Mouse (Mus musculus): ENCODE results near the gene Gm20517. TPM values are rescaled to one million over a fixed set of nuclear protein-coding genes. Genes with fewer than 3 reads are reported as not detected.

The Gm20517 gene
- polyA plus RNA-seq, 1 experiment from 2014 or later = 2.9 TPM

DNA sequence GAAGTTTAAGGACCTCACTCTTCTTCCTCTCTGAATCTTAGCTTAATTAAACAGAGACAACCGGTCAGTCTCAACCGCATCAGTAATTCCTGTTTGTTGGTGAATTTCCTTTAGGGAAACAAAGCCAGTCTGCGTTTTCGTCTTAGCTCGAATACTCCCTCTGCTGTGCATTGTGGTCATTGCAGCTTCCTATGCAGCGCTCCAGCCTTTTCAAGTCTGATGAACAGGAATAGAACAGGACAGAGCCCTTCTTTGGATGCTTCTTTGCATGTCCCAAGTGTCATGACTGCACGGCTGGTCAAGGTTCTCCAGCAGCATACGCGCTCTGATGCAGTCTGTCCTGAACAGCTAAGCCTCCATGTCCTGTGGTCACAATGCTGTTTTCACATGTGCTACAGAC, 65.2 kb downstream of the Gm20517 start:
- Histone ChIP-seq H3K27me3 (ENCODE audit: control insufficient read depth, insufficient read depth, low read length) (no peaks in the 10 kb centered on the region), H3K36me3 (ENCODE audit: control insufficient read depth, insufficient read depth, low read length) (peaks cover 20% of the 10 kb centered on the region), H3K9ac (replicated peaks; ENCODE audit: low read depth, low read length) (no peak overlapping the region), H3K4me3 (ENCODE audit: low read depth, low read length) (no peak overlapping the region), H3K4me1 (ENCODE audit: control insufficient read depth, insufficient read depth, low read length) (peaks cover 13% of the 10 kb centered on the region), H3K4me2 (ENCODE audit: low read depth, low read length) (no peak overlapping the region), H3K27ac (ENCODE audit: low read depth, low read length) (no peak overlapping the region), H3K9me3 (ENCODE audit: control insufficient read depth, low read length) (no peaks in the 10 kb centered on the region)
- 0 out of 2 replicates have a peak, but pooled peaks have one; percentile 22 for ATAC-seq (ENCODE audit: low read depth)
- 19% methylated on average over 9 of the region's 9 CpGs for WGBS

DNA sequence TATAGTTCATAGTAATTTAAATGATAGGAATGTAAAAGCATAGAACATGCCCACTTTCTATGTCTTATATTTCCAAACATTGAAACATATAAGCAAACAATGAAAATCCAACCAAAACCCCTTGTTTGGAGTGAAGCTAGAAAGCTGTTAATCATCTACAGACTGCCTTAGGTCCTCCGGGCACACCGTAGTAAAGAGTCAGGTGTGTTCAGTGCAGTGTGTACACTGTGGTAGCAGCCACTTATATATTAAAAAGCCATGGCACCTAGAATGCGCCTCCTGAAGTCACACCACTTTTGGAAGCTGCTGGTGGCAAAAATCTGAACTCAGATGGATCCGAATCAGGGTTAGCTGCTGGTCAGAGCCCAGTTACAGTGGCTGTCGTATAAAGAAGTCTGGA, 66.8 kb downstream of the Gm20517 start:
- ATAC-seq (ENCODE audit: low read depth) = no peak
- Histone ChIP-seq H3K36me3 (ENCODE audit: control insufficient read depth, insufficient read depth, low read length) (peaks cover 27% of the 10 kb centered on the region), H3K4me1 (ENCODE audit: control insufficient read depth, insufficient read depth, low read length) (no peaks in the 10 kb centered on the region; the same call in 1 of the 2 replicates), H3K27ac (ENCODE audit: low read depth, low read length) (no peak overlapping the region), H3K9ac (replicated peaks; ENCODE audit: low read depth, low read length) (no peak overlapping the region), H3K27me3 (ENCODE audit: control insufficient read depth, insufficient read depth, low read length) (no peaks in the 10 kb centered on the region), H3K4me3 (ENCODE audit: low read depth, low read length) (no peak overlapping the region), H3K4me2 (ENCODE audit: low read depth, low read length) (no peak overlapping the region), H3K9me3 (ENCODE audit: control insufficient read depth, low read length) (no peaks in the 10 kb centered on the region)
- 90% methylated on average over 5 of the region's 5 CpGs for WGBS

DNA sequence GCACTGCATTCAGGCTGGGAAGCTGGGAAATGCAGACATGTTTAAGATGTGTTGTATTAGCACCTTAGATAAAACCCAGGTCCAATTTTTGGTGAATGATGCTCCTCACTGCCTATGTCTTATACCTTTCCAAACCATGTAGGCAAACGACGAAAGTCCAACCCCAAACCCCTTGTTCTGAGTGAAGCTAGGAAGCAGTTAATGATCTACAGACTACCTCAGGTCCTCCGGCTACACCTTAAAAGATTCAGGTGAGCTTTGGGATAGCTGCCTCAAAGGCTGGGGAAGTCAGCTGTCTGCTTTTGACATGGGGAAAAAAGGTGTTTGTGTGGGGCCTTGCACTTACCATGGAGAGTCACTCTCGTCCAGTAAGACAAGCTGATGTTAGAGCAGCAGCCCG, 67.3 kb downstream of the Gm20517 start:
- Histone ChIP-seq H3K9me3 (ENCODE audit: control insufficient read depth, low read length) (no peaks in the 10 kb centered on the region), H3K36me3 (ENCODE audit: control insufficient read depth, insufficient read depth, low read length) (peaks cover 27% of the 10 kb centered on the region), H3K9ac (replicated peaks; ENCODE audit: low read depth, low read length) (no peak overlapping the region), H3K4me3 (ENCODE audit: low read depth, low read length) (no peak overlapping the region), H3K4me2 (ENCODE audit: low read depth, low read length) (no peak overlapping the region), H3K27me3 (ENCODE audit: control insufficient read depth, insufficient read depth, low read length) (no peaks in the 10 kb centered on the region), H3K4me1 (ENCODE audit: control insufficient read depth, insufficient read depth, low read length) (no peaks in the 10 kb centered on the region), H3K27ac (ENCODE audit: low read depth, low read length) (no peak overlapping the region)
- WGBS = 87% methylated on average over 5 of the region's 5 CpGs
- no peak for ATAC-seq (ENCODE audit: low read depth)

DNA sequence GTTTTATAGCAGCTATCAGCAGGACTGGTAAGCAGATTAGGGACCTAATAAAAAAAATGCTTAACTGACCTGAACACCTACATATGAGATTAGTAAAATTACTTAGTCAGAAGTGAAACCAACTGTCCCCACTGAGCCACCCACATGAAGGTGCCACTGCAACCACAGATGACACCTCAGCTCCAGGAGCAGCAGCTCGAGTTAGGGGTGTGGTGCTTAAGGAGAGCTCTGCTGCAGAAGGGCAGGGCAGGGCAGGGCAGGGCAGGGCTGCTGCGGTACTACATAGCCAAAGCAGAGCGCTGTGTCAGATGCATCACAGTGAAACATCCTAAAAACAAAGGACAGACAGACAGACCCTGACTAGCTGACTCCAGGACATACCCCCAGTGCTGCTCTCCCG, 71.4 kb downstream of the Gm20517 start:
- 86% methylated on average over 4 of the region's 4 CpGs for WGBS
- Histone ChIP-seq H3K4me2 (ENCODE audit: low read depth, low read length) (no peak overlapping the region), H3K4me1 (ENCODE audit: control insufficient read depth, insufficient read depth, low read length) (peaks cover 8% of the 10 kb centered on the region), H3K4me3 (ENCODE audit: low read depth, low read length) (no peak overlapping the region), H3K9ac (replicated peaks; ENCODE audit: low read depth, low read length) (no peak overlapping the region), H3K9me3 (ENCODE audit: control insufficient read depth, low read length) (no peaks in the 10 kb centered on the region), H3K36me3 (ENCODE audit: control insufficient read depth, insufficient read depth, low read length) (peaks cover 27% of the 10 kb centered on the region), H3K27ac (ENCODE audit: low read depth, low read length) (no peak overlapping the region), H3K27me3 (ENCODE audit: control insufficient read depth, insufficient read depth, low read length) (no peaks in the 10 kb centered on the region)
- no peak for ATAC-seq (ENCODE audit: low read depth)

DNA sequence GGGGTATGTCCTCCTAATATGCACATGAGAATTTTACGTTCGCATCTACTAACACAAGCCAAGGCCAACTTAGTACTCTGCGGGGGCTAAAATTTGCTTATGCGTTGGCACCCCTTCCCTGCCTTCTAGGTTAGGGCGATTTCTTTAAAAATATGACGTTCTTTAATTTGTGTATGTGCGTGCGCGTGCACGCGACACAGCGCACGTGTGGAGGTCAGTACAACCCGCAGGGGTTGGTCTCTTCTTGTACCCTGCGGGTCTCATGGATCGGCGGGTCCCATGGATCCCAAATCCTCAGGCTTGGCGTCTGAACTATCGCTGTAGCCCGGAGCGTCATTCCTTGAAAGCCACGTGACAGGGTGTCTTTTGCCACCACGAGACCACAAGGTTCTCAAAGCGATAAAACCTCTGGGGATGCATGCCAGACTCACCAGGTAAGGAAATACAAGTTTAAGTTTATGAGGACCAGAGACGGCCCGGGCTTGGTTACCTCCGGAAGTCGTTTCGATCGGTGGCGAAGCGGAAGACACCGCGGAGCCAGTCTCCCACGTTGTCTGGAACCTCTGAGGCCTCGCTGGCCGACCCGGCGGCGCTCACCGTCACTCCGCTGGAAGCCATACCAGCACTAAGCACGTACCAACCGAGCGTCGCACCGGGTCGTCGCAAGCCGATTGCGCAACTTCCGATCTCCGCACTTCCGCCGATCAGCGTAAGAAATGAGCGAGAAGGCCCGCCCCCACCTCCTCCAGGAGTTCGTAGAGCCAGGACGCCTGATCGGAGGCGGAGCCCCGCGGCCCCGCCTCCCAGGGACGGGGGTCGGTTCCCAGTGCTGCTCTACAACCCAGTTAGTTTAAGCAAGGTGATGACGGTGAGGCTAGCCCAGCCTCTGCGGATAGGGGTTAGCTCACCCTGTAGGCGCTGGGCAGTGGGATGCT, 76.3 kb downstream of the Gm20517 start:
- H3K27me3 ChIP-seq (ENCODE audit: control insufficient read depth, insufficient read depth, low read length) = no peaks in the 10 kb centered on the region
- peak; percentile 91 for ATAC-seq (ENCODE audit: low read depth)
- peak overlapping the region; percentile 87 for H3K27ac ChIP-seq (ENCODE audit: low read depth, low read length)
- peak overlapping the region; percentile 78 for H3K9ac ChIP-seq (replicated peaks; ENCODE audit: low read depth, low read length)
- peak overlapping the region; percentile 90 for H3K4me2 ChIP-seq (ENCODE audit: low read depth, low read length)
- WGBS = 1% methylated on average over 70 of the region's 70 CpGs
- H3K9me3 ChIP-seq (ENCODE audit: control insufficient read depth, low read length) = no peaks in the 10 kb centered on the region
- H3K4me3 ChIP-seq (ENCODE audit: low read depth, low read length) = peak overlapping the region; percentile 70
- H3K36me3 ChIP-seq (ENCODE audit: control insufficient read depth, insufficient read depth, low read length) = peaks cover 3% of the 10 kb centered on the region; the same call in 1 of the 2 replicates
- peaks cover 8% of the 10 kb centered on the region for H3K4me1 ChIP-seq (ENCODE audit: control insufficient read depth, insufficient read depth, low read length)

DNA sequence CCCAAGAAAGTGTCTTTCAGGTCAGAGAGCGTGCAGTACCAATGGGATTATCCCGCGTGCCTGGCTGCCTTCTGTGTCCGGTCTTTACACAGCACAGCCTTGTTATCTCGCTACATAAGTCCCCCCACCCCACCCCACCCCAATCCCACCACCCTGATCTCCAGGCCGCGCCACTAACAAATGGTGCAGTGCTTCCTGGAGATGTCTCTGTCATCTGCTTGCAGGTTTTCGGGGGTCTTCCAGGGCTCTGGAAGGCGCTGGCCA, 76.9 kb downstream of the Gm20517 start, which contains the start of gene Tomm6:
Tomm6 (minus strand) TSS at position 43 of the 264 bp plus-strand sequence.
- peaks cover 8% of the 10 kb centered on the region for H3K4me1 ChIP-seq (ENCODE audit: control insufficient read depth, insufficient read depth, low read length)
- peaks cover 3% of the 10 kb centered on the region; the same call in 1 of the 2 replicates for H3K36me3 ChIP-seq (ENCODE audit: control insufficient read depth, insufficient read depth, low read length)
- H3K27me3 ChIP-seq (ENCODE audit: control insufficient read depth, insufficient read depth, low read length) = no peaks in the 10 kb centered on the region
- ATAC-seq (ENCODE audit: low read depth) = no peak
- WGBS = 0% methylated on average over 9 of the region's 9 CpGs
- peak within 1 kb of the TSS; percentile 78 for H3K9ac ChIP-seq (replicated peaks; ENCODE audit: low read depth, low read length)
- no peaks in the 10 kb centered on the region for H3K9me3 ChIP-seq (ENCODE audit: control insufficient read depth, low read length)
- H3K4me2 ChIP-seq (ENCODE audit: low read depth, low read length) = peak within 1 kb of the TSS; percentile 90
- H3K4me3 ChIP-seq (ENCODE audit: low read depth, low read length) = peak within 1 kb of the TSS; percentile 70
- peak within 1 kb of the TSS; percentile 87 for H3K27ac ChIP-seq (ENCODE audit: low read depth, low read length)

DNA sequence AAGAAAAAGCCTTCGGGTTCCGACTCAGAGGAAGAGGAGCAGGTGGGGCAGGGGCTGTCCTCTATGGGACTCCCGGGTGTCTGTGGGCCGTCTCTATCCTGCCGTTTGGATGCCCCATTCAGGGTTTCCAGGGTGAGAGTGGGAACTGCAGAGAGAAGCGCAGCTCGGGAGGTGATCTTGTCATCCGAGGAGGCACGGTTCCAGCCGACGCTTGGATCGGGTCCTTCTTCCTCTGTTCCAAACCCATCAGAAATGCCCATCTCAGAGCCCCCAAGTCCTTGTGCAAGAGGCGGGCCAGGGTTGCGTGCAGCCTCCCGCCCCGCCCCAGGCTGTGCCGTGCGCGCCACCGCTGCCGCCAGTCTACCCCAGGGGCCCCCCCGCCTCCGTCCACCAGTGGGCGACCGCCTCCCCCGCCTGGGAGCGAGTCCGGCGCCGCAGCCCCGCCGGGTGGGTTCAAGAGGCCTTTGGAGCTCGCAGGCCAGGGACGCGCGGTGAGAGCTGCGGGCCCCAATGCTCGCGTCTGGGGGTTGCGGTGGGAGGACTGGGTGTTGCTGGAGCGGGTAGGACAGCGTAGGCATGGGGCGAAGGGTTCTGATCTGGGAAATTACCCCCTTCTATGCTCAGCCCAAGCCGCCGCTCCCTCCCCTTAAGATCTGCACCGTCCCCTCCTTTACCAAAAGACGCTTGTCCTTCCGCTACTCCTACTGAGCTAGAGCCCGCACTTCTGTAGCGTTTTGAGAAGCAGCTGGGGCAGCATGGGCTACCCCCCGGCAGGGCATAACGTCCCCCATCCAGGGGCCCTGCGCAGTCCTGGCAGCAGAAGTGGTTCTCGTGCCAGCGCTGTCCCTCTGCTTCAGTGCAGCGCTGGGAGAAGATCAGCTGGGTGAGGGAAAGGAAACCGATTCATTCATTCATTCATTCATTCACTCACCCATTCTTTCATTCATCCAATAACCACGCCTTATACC, 77.5 kb downstream of the Gm20517 start, which contains the start of gene Frs3:
Frs3 (plus strand) TSS at position 423 of the 968 bp plus-strand sequence.
- H3K4me3 ChIP-seq (ENCODE audit: low read depth, low read length) = peak within 1 kb of the TSS; percentile 70
- WGBS = 1% methylated on average over 56 of the region's 58 CpGs
- H3K9me3 ChIP-seq (ENCODE audit: control insufficient read depth, low read length) = no peaks in the 10 kb centered on the region
- peak within 1 kb of the TSS; percentile 90 for H3K4me2 ChIP-seq (ENCODE audit: low read depth, low read length)
- H3K36me3 ChIP-seq (ENCODE audit: control insufficient read depth, insufficient read depth, low read length) = peaks cover 3% of the 10 kb centered on the region; the same call in 1 of the 2 replicates
- no peaks in the 10 kb centered on the region for H3K27me3 ChIP-seq (ENCODE audit: control insufficient read depth, insufficient read depth, low read length)
- H3K27ac ChIP-seq (ENCODE audit: low read depth, low read length) = peak within 1 kb of the TSS; percentile 87
- ATAC-seq (ENCODE audit: low read depth) = peak; percentile 68
- H3K9ac ChIP-seq (replicated peaks; ENCODE audit: low read depth, low read length) = peak within 1 kb of the TSS; percentile 78
- peaks cover 8% of the 10 kb centered on the region for H3K4me1 ChIP-seq (ENCODE audit: control insufficient read depth, insufficient read depth, low read length)

DNA sequence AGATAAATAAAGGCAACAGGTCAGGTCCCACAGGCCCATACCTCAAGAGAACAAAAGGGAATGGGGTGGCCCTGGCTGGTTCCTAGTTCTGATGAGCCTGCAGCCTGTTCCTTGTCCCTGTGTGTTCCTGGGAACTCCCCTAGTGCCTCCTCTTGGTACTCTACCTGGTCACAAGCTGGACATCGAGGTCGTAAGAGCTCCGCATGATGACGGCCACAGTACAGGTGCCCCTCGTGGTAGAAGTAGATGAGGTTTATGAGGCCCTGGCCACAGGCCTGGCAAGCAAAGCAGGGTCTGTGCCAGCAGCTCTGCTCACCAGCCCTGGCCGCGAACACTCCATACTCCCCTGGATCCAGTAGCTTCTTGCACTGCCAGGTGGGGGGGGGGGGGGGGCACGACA, 78.5 kb downstream of the Gm20517 start:
- no peaks in the 10 kb centered on the region for H3K9me3 ChIP-seq (ENCODE audit: control insufficient read depth, low read length)
- ATAC-seq (ENCODE audit: low read depth) = no peak
- peak overlapping the region; percentile 90 for H3K4me2 ChIP-seq (ENCODE audit: low read depth, low read length)
- 77% methylated on average over 7 of the region's 8 CpGs for WGBS
- H3K27me3 ChIP-seq (ENCODE audit: control insufficient read depth, insufficient read depth, low read length) = no peaks in the 10 kb centered on the region
- H3K36me3 ChIP-seq (ENCODE audit: control insufficient read depth, insufficient read depth, low read length) = no peaks in the 10 kb centered on the region; the same call in 1 of the 2 replicates
- H3K27ac ChIP-seq (ENCODE audit: low read depth, low read length) = no peak overlapping the region
- no peak overlapping the region; the same call in 1 of the 2 replicates for H3K4me3 ChIP-seq (ENCODE audit: low read depth, low read length)
- peak overlapping the region; percentile 78; the same call in 1 of the 2 replicates for H3K9ac ChIP-seq (replicated peaks; ENCODE audit: low read depth, low read length)
- H3K4me1 ChIP-seq (ENCODE audit: control insufficient read depth, insufficient read depth, low read length) = peaks cover 13% of the 10 kb centered on the region
